Mouse (Mus musculus): ENCODE data around the gene Spef2. TPM values are rescaled to one million over a fixed set of nuclear protein-coding genes. Genes with fewer than 3 reads are reported as not detected.

Spef2 gene
- polyA plus RNA-seq, 1 experiment: not detected

GRCm38 (mm10) chr15:9580470-9581280 lies 168.0 kb downstream of the Spef2 start:
- TF ChIP-seq POLR2AphosphoS2 (IDR thresholded peaks at IDR 0.05; ENCODE audit: insufficient read length, low read depth) (no peak), TCF12 (IDR thresholded peaks at IDR 0.05; ENCODE audit: insufficient read depth, poor library complexity, severe bottlenecking) (no peak), SRF (IDR thresholded peaks at IDR 0.05; ENCODE audit: control insufficient read depth, insufficient read length, low read depth) (no peak)
- H3K4me3 ChIP-seq: no peak overlapping the region

GRCm38 (mm10) chr15:9577303-9577702 lies 171.4 kb downstream of the Spef2 start:
- Histone ChIP-seq H3K4me2 (ENCODE audit: low read depth) (no peak overlapping the region), H3K79me2 (ENCODE audit: control insufficient read depth, insufficient read depth) (no peaks in the 10 kb centered on the region), H3K36me3 (ENCODE audit: control insufficient read depth, insufficient read depth) (no peaks in the 10 kb centered on the region), H3ac (ENCODE audit: control insufficient read depth, insufficient read length) (no peak overlapping the region), H3K4me3 (no peak overlapping the region), H3K27me3 (ENCODE audit: control insufficient read depth, insufficient read depth, insufficient read length) (no peaks in the 10 kb centered on the region)
- TF ChIP-seq USF1 (IDR thresholded peaks at IDR 0.05; ENCODE audit: low read depth) (no peak), SRF (IDR thresholded peaks at IDR 0.05; ENCODE audit: control insufficient read depth, insufficient read length, low read depth) (no peak), POLR2AphosphoS2 (IDR thresholded peaks at IDR 0.05; ENCODE audit: insufficient read length, low read depth) (no peak)

More at GRCm38 (mm10) chr15:9580470-9581280, 168.0 kb downstream of the Spef2 start:
- no peak overlapping the region for H3ac ChIP-seq (ENCODE audit: control insufficient read depth, insufficient read length)
- H3K36me3 ChIP-seq (ENCODE audit: control insufficient read depth, insufficient read depth): no peaks in the 10 kb centered on the region
- no peaks in the 10 kb centered on the region for H3K79me2 ChIP-seq (ENCODE audit: control insufficient read depth, insufficient read depth)
- no peak overlapping the region for H3K4me2 ChIP-seq (ENCODE audit: low read depth)
- no peaks in the 10 kb centered on the region for H3K27me3 ChIP-seq (ENCODE audit: control insufficient read depth, insufficient read depth, insufficient read length)

GRCm38 (mm10) chr15:9574796-9575195 lies 173.9 kb downstream of the Spef2 start:
- H3K27me3 ChIP-seq (ENCODE audit: control insufficient read depth, insufficient read depth, insufficient read length): no peaks in the 10 kb centered on the region
- no peak overlapping the region for H3K4me3 ChIP-seq
- no peak overlapping the region for H3K4me2 ChIP-seq (ENCODE audit: low read depth)
- no peak overlapping the region for H3ac ChIP-seq (ENCODE audit: control insufficient read depth, insufficient read length)
- H3K79me2 ChIP-seq (ENCODE audit: control insufficient read depth, insufficient read depth): no peaks in the 10 kb centered on the region
- TF ChIP-seq REST (IDR thresholded peaks at IDR 0.05; ENCODE audit: insufficient read depth, insufficient read length) (no peak), MYOG (IDR thresholded peaks at IDR 0.05; ENCODE audit: control insufficient read depth in 1 of 3, insufficient read depth in 1 of 3, insufficient read length in 2 of 3, low read depth in 2 of 3) (no peak), SRF (IDR thresholded peaks at IDR 0.05; ENCODE audit: control insufficient read depth, insufficient read length, low read depth) (no peak), POLR2AphosphoS2 (IDR thresholded peaks at IDR 0.05; ENCODE audit: insufficient read length, low read depth) (no peak), POLR2A (IDR thresholded peaks at IDR 0.05; ENCODE audit: insufficient read length, low read depth) (no peak), USF1 (IDR thresholded peaks at IDR 0.05; ENCODE audit: low read depth) (no peak), E2F4 (IDR thresholded peaks at IDR 0.05; ENCODE audit: insufficient read depth) (no peak), TCF3 (IDR thresholded peaks at IDR 0.05; ENCODE audit: insufficient read length, low read depth) (no peak), MAX (IDR thresholded peaks at IDR 0.05; ENCODE audit: low read depth) (no peak), TCF12 (IDR thresholded peaks at IDR 0.05; ENCODE audit: insufficient read depth, poor library complexity, severe bottlenecking) (no peak), MYOD1 (IDR thresholded peaks at IDR 0.05; ENCODE audit: control insufficient read depth in 1 of 3, insufficient read length in 2 of 3, low read depth in 2 of 3) (no peak), CEBPB (IDR thresholded peaks at IDR 0.05; ENCODE audit: insufficient read depth, poor library complexity, severe bottlenecking) (no peak)
- no peaks in the 10 kb centered on the region for H3K36me3 ChIP-seq (ENCODE audit: control insufficient read depth, insufficient read depth)

GRCm38 (mm10) chr15:9573361-9573760 lies 175.3 kb downstream of the Spef2 start:
- Histone ChIP-seq H3K79me2 (ENCODE audit: control insufficient read depth, insufficient read depth) (no peaks in the 10 kb centered on the region), H3K27me3 (ENCODE audit: control insufficient read depth, insufficient read depth, insufficient read length) (no peaks in the 10 kb centered on the region), H3K4me2 (ENCODE audit: low read depth) (no peak overlapping the region), H3ac (ENCODE audit: control insufficient read depth, insufficient read length) (no peak overlapping the region), H3K4me3 (no peak overlapping the region), H3K36me3 (ENCODE audit: control insufficient read depth, insufficient read depth) (no peaks in the 10 kb centered on the region)
- TF ChIP-seq SRF (IDR thresholded peaks at IDR 0.05; ENCODE audit: control insufficient read depth, insufficient read length, low read depth) (no peak), USF1 (IDR thresholded peaks at IDR 0.05; ENCODE audit: low read depth) (no peak), MYOD1 (IDR thresholded peaks at IDR 0.05; ENCODE audit: control insufficient read depth in 1 of 3, insufficient read length in 2 of 3, low read depth in 2 of 3) (no peak), MAX (IDR thresholded peaks at IDR 0.05; ENCODE audit: low read depth) (no peak), E2F4 (IDR thresholded peaks at IDR 0.05; ENCODE audit: insufficient read depth) (no peak), REST (IDR thresholded peaks at IDR 0.05; ENCODE audit: insufficient read depth, insufficient read length) (no peak), CEBPB (IDR thresholded peaks at IDR 0.05; ENCODE audit: insufficient read depth, poor library complexity, severe bottlenecking) (no peak), TCF3 (IDR thresholded peaks at IDR 0.05; ENCODE audit: insufficient read length, low read depth) (no peak), TCF12 (IDR thresholded peaks at IDR 0.05; ENCODE audit: insufficient read depth, poor library complexity, severe bottlenecking) (no peak), POLR2AphosphoS2 (IDR thresholded peaks at IDR 0.05; ENCODE audit: insufficient read length, low read depth) (no peak), MYOG (IDR thresholded peaks at IDR 0.05; ENCODE audit: control insufficient read depth in 1 of 3, insufficient read depth in 1 of 3, insufficient read length in 2 of 3, low read depth in 2 of 3) (no peak), POLR2A (IDR thresholded peaks at IDR 0.05; ENCODE audit: insufficient read length, low read depth) (no peak)

GRCm38 (mm10) chr15:9572664-9573063 lies 176.0 kb downstream of the Spef2 start:
- Histone ChIP-seq H3K27me3 (ENCODE audit: control insufficient read depth, insufficient read depth, insufficient read length) (no peaks in the 10 kb centered on the region), H3K36me3 (ENCODE audit: control insufficient read depth, insufficient read depth) (no peaks in the 10 kb centered on the region), H3ac (ENCODE audit: control insufficient read depth, insufficient read length) (no peak overlapping the region), H3K4me3 (no peak overlapping the region), H3K79me2 (ENCODE audit: control insufficient read depth, insufficient read depth) (no peaks in the 10 kb centered on the region), H3K4me2 (ENCODE audit: low read depth) (no peak overlapping the region)
- no peak for TF ChIP-seq MAX (IDR thresholded peaks at IDR 0.05; ENCODE audit: low read depth)
- TF ChIP-seq TCF3 (IDR thresholded peaks at IDR 0.05; ENCODE audit: insufficient read length, low read depth): no peak
- no peak for TF ChIP-seq SRF (IDR thresholded peaks at IDR 0.05; ENCODE audit: control insufficient read depth, insufficient read length, low read depth)
- TF ChIP-seq MYOD1 (IDR thresholded peaks at IDR 0.05; ENCODE audit: control insufficient read depth in 1 of 3, insufficient read length in 2 of 3, low read depth in 2 of 3): no peak
- no peak for TF ChIP-seq E2F4 (IDR thresholded peaks at IDR 0.05; ENCODE audit: insufficient read depth)
- TF ChIP-seq POLR2AphosphoS2 (IDR thresholded peaks at IDR 0.05; ENCODE audit: insufficient read length, low read depth): no peak
- TF ChIP-seq MYOG (IDR thresholded peaks at IDR 0.05; ENCODE audit: control insufficient read depth in 1 of 3, insufficient read depth in 1 of 3, insufficient read length in 2 of 3, low read depth in 2 of 3): no peak
- TF ChIP-seq REST (IDR thresholded peaks at IDR 0.05; ENCODE audit: insufficient read depth, insufficient read length): no peak
- no peak for TF ChIP-seq POLR2A (IDR thresholded peaks at IDR 0.05; ENCODE audit: insufficient read length, low read depth)
- TF ChIP-seq CEBPB (IDR thresholded peaks at IDR 0.05; ENCODE audit: insufficient read depth, poor library complexity, severe bottlenecking): no peak
- no peak for TF ChIP-seq TCF12 (IDR thresholded peaks at IDR 0.05; ENCODE audit: insufficient read depth, poor library complexity, severe bottlenecking)
- no peak for TF ChIP-seq USF1 (IDR thresholded peaks at IDR 0.05; ENCODE audit: low read depth)

Data from myocyte (in vitro differentiated cells).